Mouse (Mus musculus): Measurements from ENCODE around the gene Nova2.

GRCm38 (mm10) chr7:18927759-18928158 is 2.1 kb downstream of the Nova2 start:
- TF ChIP-seq CTCF (conservative IDR thresholded peaks at IDR 0.05; ENCODE audit: low read length): no peak
- no peak for TF ChIP-seq NANOG (IDR thresholded peaks at IDR 0.05; ENCODE audit: borderline replicate concordance, low read length)
- no peak for TF ChIP-seq POU5F1 (IDR thresholded peaks at IDR 0.05; ENCODE audit: borderline replicate concordance, low read length)

Data from E14TG2a.4 (cell line).